Mouse (Mus musculus) left cerebral cortex, postnatal 10 days (tissue): ENCODE data around the gene Gal3st4. TPM values are rescaled to one million over a fixed set of nuclear protein-coding genes. Genes with fewer than 3 reads are reported as not detected.
A peak's percentile ranks its signal among the peaks of the same experiment; 100 is the strongest.

Experiments
- DNase-seq, 2 experiments: peaks; one replicate each; pipeline ENCODE4 v3.0.0; 2021 to 2022; ENCODE audit warnings: low spot score in 2 of 2, mixed read lengths in 1 of 2; ENCODE audit errors: extremely low spot score in 1 of 2
- intact Hi-C: fragments of 180-260 bp; cut with DNase I; formaldehyde crosslinking; loops from one replicate; pipeline ENCODE4 v1.15.1; 2025
- total RNA-seq, 2 experiments: library from RNA; stranded (reverse); gene quantifications; 2 replicates each; pipeline ENCODE4 v1.2.3; 2021

Gene Gal3st4
- total RNA-seq, result 1 to 10 TPM; 3.4 to 4.0 TPM

DNA sequence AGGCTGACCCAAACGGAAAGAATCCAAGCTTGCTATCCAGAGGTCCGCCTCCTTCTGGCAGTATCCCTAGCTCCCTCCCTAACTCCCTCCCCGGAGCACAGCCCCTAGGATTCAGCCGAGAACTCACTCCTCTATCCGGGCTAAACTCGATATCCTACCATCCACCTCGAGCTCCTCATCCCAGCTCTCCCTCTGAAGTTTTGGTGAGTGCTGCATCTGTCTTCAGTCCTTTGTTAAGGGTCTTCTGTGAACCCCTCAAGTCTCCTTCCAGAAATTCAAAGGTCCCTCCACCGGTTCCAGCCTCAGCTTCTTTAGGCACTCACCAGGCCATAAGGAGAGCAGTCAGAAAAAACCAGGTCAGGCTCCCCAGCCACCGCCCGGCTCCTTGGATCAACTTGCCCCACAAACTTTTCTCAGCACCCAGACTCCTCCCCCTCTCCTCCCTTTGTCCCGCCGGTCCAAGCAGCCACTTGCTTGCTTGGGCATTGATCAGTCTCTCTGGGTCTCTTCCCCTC is at the start of gene Gal3st4:
Gal3st4 (minus strand) TSS at position 432 of the 515 bp plus-strand sequence.
- peak in 1 of 2 experiments; percentile 41 for DNase-seq
- intact Hi-C loops, result no loop called here

DNA sequence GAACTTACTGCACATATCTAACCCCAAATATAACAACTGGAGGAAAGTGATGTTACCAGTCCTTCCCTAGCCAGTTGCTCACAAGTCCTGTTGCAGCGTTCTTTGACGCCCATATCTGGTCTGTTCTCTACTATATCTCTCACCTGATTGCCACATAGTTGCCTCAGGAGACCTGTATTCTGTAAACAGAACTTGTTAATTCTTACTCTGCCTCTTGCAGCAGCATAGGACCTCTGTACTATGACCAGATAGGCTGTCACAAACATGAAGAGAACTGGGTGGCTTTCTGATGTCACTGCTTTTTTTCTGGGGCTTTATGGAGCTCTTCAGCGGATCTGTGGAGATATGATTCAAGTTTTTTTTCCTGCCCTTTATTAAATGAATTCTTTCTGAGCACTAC is 40.2 kb upstream of the Gal3st4 start:
- intact Hi-C loops, result no loop called here
- no peak for DNase-seq

DNA sequence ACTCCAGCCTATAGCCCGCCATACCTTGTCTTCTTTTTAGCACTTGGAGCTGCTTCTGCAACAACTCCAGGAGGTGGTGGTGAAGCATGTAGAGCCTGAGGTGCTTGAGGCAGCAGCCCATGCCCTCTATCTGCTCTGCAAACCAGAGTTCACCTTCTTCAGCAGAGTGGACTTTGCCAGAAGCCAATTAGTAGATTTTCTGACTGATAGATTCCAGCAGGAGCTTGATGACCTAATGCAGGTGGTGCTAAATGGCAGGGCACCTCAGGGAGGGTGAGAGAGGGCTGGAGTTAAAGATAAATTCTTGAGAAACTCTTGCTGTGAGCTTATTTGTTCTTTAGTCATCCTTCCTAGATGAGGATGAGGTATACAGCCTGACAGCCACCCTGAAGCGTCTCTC is 27.0 kb upstream of the Gal3st4 start:
- no peak for DNase-seq
- intact Hi-C loops, result no loop called here

DNA sequence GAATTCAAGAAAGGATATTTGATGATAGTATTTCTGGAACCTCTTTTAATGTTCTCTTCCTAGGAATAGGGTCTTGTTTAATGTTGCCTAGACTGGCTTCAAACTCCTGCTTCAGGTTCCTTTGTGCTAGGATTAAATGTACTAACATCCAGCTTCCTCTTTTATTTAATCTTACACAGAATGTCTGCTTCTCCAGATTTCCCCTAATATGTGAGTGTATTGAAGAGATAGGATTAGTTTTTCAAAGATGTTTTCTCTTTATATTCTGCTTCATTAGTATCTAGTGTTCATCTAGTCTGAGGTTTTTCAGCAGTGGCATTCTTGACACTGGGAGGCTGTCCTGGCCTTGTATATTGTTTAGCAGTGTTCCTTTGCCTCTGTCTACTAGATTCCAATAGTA is 21.5 kb upstream of the Gal3st4 start:
- intact Hi-C loops, result no loop called here
- no peak for DNase-seq

DNA sequence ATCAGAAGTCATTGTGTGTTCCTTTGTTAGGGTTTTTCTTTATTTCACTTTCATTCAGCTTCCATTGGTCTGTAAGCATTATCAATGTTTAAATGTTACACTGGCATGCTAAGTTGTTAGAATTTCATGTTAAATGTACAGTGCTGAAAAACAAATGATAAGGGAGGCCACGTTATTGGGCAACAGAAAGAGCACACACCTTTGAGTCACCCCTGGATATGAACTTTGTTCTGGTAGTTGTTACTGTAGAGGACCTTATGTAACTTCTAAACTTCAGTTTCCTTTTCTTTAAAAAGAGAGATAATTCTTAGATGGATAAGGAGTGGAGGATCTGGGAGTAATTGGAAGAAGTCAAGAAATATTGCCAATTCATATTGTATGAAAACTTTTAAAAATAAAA is 19.0 kb upstream of the Gal3st4 start:
- no peak for DNase-seq
- intact Hi-C loops, result no loop called here

DNA sequence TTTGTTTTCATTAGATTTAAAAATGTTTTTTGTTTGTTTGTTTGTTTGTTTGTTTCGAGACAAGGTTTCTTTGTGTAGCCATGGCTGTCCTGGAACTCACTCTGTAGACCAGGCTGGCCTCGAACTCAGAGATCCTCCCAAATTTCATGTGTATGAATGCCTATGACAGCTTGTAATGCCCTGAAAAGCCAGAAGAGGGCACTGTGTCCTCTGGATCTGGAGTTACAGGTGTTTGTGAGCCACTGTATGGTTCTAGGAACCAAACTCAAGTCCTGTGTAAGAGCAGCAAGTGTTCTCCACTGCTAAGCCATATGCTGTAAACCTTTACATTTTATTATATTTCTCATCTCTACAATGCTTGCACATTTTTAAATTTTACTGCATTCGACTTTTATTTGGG is 15.2 kb upstream of the Gal3st4 start:
- intact Hi-C loops, result no loop called here
- DNase-seq, result no peak

DNA sequence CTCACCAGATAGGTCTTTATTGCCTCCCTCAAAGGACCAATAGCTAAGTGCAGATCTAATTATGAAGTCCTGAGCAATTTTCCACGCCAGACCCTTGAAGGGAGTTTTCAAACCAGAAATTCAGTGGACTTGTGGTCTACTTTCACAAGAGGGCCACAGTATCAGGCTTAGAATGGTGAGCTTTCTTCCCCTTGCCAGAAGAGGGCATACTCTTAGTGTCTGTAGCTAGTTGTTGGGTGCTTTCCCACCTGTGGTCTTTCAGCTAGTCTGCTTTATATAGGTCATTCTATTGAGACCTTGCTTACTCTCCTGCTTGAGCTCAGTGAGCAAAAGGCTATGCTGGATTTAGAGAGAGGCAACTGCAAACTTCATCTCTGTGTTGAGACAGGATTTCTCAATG is 10.9 kb upstream of the Gal3st4 start:
- intact Hi-C loops, result no loop called here
- no peak for DNase-seq

DNA sequence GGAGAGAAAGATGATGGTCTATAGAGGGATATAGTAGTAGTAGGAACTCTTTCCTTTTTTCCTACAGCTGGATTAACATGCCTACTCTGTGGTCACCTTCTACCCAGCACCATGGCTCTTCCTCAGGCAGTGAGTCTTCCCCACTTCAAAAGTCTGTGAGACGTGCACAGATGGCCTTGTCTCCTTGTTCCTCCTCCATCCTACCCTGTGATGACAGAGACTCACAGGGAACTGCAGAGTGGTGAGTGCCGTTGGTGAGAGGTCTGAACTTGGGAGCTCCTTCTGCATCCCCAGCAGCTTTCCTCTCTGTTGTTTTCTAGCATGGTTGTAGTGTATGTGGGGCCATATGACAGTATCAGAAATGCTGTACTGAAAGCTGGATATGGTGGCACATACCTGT is 9.2 kb upstream of the Gal3st4 start:
- intact Hi-C loops, result no loop called here

DNA sequence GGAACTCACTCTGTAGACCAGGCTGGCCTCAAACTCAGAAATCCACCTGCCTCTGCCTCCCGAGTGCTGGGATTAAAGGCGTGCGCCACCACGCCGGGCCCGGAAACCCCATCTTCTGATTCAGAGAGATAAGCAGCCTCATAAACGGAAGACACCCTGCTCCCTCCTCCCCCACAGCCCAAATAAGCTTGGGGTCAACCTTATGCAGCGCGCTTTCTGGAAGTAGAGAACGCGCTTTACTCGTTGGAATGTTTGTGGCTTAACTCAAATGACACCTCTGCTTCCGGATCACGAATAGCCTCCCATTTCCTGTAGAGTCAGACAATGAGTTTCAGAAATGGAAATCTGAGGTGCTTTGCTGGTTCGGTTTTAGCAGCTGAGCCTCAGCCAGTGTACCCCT is 8.2 kb upstream of the Gal3st4 start:
- DNase-seq, result no peak
- intact Hi-C loops, result no loop called here

More for the DNA sequence above, 9.2 kb upstream of the Gal3st4 start:
- DNase-seq, result no peak

DNA sequence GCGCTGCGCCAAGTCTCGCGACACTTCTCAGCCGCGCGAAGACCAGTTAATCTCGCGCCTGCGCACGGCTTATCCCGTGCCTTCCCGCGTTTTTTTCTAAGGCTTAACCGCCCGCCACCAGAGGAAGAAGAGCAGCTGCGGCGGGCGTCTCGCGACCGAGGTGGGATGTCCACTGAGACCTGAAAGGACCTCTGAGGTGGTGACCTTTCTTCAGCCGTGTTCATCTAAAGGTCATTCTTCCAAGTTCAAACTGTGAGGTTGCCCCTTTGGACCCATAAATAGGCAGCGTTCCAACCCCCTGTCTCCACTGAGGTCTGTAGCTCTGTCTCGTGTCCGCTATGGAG is 7.8 kb upstream of the Gal3st4 start:
- intact Hi-C loops, result no loop called here
- DNase-seq, result no peak

DNA sequence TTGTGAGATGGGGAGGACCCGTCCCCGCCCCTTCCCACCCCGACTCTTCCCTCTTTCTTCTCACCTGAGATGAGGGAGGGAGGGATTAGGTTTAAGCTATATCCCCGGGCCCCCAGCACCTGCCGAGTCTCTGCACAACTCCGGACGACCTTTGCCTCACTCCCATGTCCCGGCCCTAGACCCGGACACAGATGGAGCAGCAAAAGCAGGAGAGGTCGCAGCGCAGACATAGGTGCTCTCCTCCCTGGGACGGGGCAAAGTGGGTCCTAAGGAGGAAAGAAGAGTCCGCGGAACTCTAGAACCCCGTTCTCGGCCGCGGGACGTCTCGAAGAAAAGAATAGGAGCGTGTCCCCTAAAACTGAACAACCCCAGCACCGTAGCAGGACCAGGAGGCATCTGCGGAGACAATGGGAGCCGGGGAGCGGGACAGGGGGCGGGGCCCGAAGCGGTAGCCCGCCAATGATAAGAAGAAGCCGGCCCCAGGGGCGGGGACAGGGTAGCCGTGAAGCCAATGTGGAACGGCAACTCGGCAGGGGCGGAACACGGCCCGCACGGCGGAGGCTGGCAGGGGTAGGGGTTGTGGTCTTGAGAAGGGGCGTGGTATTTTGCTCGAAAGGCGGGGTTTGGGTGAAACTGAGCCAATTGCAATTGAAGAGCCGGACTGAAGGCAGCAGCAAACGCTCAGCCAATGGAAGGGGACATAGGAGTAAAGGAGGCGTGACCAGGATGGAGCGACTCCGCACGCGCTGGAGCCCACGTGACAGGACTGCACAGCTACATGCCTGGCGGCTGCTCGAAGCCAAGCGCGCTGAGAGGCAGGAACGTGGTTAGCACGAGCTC is 7.2 kb upstream of the Gal3st4 start, which contains the start of the genes Gm43720, Gpc2 and Stag3:
Gm43720 (minus strand) TSS at position 374 of the 840 bp plus-strand sequence.
Gpc2 (minus strand) TSS at position 421 of the 840 bp plus-strand sequence.
Stag3 (plus strand) TSS at position 656 of the 840 bp plus-strand sequence.
- intact Hi-C loops, result no loop called here
- DNase-seq, result peak; percentile 90 to 95

DNA sequence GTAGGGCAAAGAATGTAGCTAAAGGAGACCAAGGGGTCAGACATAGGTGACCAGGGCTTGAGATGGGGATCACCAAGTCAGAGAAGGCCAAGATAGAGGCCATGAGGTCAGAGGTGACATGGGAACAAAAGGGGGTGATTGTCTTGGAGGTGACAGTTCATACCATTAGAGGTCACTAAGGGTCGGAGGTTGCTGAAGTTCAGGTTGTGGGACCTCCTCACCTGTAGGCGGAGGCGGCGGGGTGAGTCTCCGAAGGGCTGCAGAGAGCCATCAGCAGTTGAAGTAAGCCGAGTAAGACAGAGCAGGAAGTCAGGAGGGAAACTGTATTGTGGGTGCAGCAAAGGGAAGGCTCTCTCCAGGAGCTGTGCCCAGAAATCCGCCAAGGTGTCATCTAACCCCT is 5.4 kb upstream of the Gal3st4 start:
- intact Hi-C loops, result no loop called here
- no peak for DNase-seq

DNA sequence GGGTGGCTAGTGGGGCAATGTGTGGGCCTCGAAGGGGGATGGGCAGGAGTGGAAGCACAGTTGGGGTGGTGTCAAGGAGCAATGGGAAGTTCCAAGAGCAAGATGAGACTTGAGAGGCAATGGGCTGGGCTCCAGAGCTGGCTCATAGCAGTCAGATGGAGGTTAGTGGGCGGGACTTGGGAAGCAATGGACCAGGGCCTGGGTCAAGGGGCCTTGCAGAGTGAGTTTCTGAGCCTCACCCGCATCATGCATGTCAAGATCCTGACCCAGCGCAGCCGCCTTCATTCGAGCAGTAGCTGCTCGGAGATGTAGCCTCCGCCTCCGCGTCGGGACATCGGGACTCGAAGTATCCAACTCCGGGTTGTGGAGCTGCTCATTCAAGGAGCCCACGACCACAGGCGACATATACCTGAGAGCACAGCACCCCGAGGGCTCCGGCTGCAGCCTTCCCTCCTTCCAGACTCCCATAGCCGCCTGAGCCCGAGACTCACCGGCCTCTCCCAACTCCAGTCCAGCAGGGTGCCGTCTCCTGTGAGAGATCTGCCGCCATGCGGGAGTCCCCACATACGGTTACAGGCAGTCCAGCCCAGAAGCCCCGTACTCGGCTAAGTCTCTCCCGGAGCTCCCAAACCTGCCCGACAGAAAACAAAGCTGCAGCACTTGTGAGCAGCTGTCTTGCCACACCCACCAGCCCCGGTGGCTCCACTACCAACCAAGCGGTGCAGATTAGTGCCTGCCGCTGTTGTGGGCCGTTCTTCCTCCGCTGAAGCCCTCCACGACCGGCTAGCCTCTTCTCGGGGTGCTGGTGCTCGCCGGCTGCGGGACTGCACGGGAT is 2.8 kb upstream of the Gal3st4 start:
- intact Hi-C loops, result no loop called here
- DNase-seq, result peak in 1 of 2 experiments; percentile 34

DNA sequence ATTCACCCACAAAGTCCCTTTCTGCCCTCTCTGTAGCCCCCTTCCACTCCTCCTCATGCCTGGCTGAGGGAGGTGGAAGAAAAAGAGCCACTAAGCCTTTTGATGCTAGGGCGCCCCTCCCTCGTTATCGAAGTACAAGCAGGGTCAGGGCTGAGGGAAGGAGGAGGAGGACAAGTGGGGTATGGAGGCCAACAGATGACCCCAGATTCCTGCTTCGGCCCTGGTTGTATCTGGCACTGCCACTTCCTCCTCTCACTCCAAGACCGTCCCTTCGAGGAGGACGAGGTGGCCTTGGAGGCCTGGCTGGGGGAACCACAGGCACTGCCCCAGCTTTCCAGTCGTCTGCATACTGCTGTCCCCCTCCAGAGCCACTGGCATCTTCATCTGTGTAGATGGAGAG is 1.5 kb upstream of the Gal3st4 start:
- intact Hi-C loops, result no loop called here
- no peak for DNase-seq

DNA sequence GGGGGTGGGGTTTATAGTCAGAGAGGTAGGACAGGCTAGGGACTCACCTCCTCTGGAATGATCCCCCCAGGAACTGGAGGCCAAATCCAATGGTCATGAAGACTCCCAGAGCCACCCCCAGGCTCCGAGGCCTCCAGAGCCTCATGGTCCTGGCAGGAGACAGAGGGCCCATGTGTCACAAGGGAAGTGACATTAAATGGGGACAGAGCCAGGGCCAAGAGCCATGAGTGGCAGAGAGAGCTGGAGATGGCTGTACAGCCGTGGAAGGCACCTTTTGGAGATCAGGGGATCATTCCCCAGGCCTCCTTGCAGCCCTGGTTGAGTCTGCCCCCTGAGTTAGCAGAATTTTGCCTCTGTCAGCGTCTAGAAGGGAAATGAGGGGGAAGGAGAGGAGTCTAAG is 1.4 kb downstream of the Gal3st4 start:
- intact Hi-C loops, result no loop called here
- DNase-seq, result no peak

DNA sequence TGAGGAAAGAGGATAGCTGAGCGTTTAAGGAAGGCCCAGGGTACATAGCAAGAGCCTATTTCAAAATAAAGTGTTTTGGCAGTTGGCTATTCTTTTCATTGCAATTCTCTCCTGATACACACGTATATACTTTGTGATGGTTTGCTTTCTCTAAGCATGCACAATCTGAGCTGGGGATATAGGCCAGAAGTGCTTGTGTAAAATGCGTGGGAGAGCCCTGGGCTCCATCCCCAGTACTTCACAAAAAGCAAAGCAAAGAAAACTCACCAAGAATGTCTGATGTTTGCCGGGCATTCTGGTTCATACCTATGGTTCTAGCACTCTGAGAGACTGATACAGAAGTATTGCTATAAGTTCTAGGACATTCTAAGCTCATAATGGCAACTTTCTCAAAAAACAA is 3.7 kb downstream of the Gal3st4 start:
- DNase-seq, result no peak
- intact Hi-C loops, result no loop called here

DNA sequence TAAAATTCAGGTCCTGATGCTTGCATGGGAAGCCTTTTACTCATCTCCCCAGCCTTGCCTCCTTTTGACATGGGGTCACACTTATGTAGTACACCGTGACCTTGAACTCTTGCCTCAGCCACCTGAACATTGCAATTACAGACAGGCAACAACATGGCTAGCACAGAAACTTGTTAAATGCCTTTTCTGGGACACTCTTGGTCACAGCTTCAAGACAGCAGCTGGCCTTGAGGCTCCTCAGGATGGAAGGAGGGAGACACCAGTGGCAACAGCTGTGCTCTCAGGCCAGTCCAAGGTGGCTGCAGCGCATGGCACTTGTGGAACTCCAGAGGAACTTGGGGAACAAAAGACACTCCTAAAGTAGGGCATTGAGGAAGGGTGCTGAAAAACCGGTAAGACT is 5.5 kb downstream of the Gal3st4 start:
- intact Hi-C loops, result no loop called here
- DNase-seq, result no peak

DNA sequence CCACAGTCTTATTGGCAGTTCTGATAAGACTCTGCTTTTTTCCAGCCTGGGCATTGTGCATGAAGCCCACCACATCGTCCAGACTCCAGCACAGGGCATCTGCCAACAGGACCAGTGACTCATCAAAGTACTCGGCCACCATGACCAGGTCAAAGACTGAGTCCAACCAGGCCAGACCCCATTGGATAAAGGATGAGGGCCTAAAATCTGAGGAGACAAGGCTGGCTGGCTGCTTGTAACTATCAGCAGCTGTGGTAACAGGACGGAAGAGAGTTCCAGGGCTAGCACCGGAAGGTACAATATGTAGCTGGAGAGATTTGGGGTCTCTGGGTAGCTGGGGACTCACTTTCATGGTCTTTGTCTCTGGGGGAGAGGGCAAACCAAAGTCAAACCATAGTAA is 6.9 kb downstream of the Gal3st4 start:
- no peak for DNase-seq
- intact Hi-C loops, result no loop called here

DNA sequence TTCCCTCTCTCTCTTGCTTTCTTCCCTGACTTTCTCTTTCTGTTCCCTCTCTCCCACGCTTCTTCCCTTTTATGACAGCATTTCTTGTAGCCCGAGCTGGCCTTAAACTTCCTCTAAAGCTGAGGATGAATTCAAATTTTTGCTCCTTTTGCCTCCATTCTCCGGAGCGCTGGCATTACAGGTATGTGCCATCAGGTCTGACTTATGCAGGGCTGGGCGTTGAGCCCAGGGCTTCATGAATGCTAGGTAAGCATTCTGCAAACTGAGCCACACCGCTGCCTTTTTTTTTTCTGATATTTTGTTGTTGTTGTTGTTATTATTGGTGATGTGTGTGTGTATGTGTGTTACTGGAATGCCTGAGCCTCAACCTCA is 8.4 kb downstream of the Gal3st4 start:
- DNase-seq, result no peak
- intact Hi-C loops, result loop anchor here (5.0 kb wide), 1 partner anchor 178 kb away; the partner anchor contains the start of gene Zfp157
